ENCODE assay signal across 8 mouse cellular contexts in the genomic region with DNA sequence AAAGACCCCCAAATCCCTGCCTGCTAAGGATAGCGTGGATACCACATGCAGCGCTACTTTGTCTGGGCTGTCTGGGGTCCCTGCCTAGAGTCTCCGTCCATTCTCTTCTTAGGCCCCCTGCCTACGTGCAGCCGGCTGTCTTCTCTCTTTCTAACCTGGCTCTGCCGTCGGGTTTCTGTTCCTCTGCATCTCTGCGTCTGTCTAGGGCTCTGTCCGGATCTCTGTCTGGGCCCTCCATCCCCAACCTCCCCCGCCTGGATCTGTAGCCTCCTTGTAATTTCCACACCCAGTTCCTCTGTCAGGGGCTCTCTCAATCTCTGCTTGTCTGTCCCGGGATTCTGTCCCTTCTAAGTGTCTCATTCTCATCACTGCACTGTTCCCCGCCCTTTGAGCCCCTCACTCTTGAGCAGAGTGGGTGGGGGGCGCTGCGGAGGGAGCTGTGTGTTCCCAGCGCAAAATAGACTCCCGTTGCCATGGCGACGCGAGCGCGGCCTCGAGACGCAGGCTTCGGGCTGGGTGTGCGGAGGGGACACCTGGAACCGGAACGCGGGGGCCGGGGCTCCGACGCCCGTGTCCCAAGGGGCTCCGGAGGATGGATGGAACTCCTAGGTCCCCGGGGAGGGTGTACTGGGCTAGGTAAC. TPM values are rescaled to one million over a fixed set of nuclear protein-coding genes. Genes with fewer than 3 reads are reported as not detected.
A peak's percentile ranks its signal among the peaks of the same experiment; 100 is the strongest.
DNase-seq lines count a peak whose midpoint lies in the region; ATAC-seq and TF ChIP-seq lines count a peak whose summit lies in the region.

No protein-coding gene starts in this region.

- H3K36me3 ChIP-seq in ES-Bruce4 (ENCODE audit: control insufficient read depth, insufficient read depth, low read length, poor library complexity, severe bottlenecking) = no peaks in the 10 kb centered on the region
- no peaks in the 10 kb centered on the region for H3K36me3 ChIP-seq in embryonic facial prominence, embryonic 10.5 days (replicated peaks)
- H3K36me3 ChIP-seq in intestine, embryonic 14.5 days (ENCODE audit: control insufficient read depth, insufficient read depth, low read length) = no peaks in the 10 kb centered on the region
- no peaks in the 10 kb centered on the region for H3K36me3 ChIP-seq in stomach, embryonic 16.5 days (ENCODE audit: control insufficient read depth, insufficient read depth, low read length)

- peak overlapping the region; percentile 39 for H3K9ac ChIP-seq in ES-Bruce4 (ENCODE audit: low read depth, poor library complexity, severe bottlenecking)
- H3K9ac ChIP-seq in intestine, embryonic 14.5 days (ENCODE audit: low read length) = 0 out of 2 replicates have a peak overlapping the region, but pooled peaks have one; percentile 25
- peak overlapping the region; percentile 50 for H3K9ac ChIP-seq in stomach, embryonic 16.5 days (ENCODE audit: low read length)

- no peak for TF ChIP-seq EP300 in ES-Bruce4 (IDR thresholded peaks at IDR 0.05; ENCODE audit: insufficient read depth, low read depth, low read length)

- no peaks in the 10 kb centered on the region for H3K27me3 ChIP-seq in ES-Bruce4 (ENCODE audit: control insufficient read depth, insufficient read depth, low read length, poor library complexity, severe bottlenecking)
- peaks cover 90% of the 10 kb centered on the region for H3K27me3 ChIP-seq in embryonic facial prominence, embryonic 10.5 days (replicated peaks; ENCODE audit: low read depth, poor library complexity, severe bottlenecking)
- H3K27me3 ChIP-seq in intestine, embryonic 14.5 days (replicated peaks; ENCODE audit: control insufficient read depth, insufficient read depth, low read length) = peaks cover 60% of the 10 kb centered on the region
- peaks cover 32% of the 10 kb centered on the region for H3K27me3 ChIP-seq in stomach, embryonic 16.5 days (ENCODE audit: control insufficient read depth, insufficient read depth, low read length)

- peak overlapping the region; percentile 74 for H3K4me3 ChIP-seq in ES-Bruce4 (ENCODE audit: low read depth, low read length)
- H3K4me3 ChIP-seq in embryonic facial prominence, embryonic 10.5 days = peak overlapping the region; percentile 63
- peak overlapping the region; percentile 39 for H3K4me3 ChIP-seq in intestine, embryonic 14.5 days (ENCODE audit: low read depth, low read length)
- peak overlapping the region; percentile 43 for H3K4me3 ChIP-seq in stomach, embryonic 16.5 days (replicated peaks; ENCODE audit: low read length)

- H3K9me3 ChIP-seq in ES-Bruce4 (replicated peaks; ENCODE audit: control insufficient read depth, insufficient read depth, low read length, poor library complexity, severe bottlenecking) = no peaks in the 10 kb centered on the region
- H3K9me3 ChIP-seq in embryonic facial prominence, embryonic 10.5 days = no peaks in the 10 kb centered on the region
- no peaks in the 10 kb centered on the region for H3K9me3 ChIP-seq in intestine, embryonic 14.5 days (ENCODE audit: control insufficient read depth, low read length)
- no peaks in the 10 kb centered on the region for H3K9me3 ChIP-seq in stomach, embryonic 16.5 days (replicated peaks; ENCODE audit: control insufficient read depth, low read length)

- H3K27ac ChIP-seq in ES-Bruce4 (ENCODE audit: insufficient read depth, low read length) = no peak overlapping the region
- no peak overlapping the region for H3K27ac ChIP-seq in embryonic facial prominence, embryonic 10.5 days (replicated peaks)
- H3K27ac ChIP-seq in intestine, embryonic 14.5 days (ENCODE audit: low read depth) = no peak overlapping the region
- H3K27ac ChIP-seq in stomach, embryonic 16.5 days (ENCODE audit: low read length) = no peak overlapping the region

- no peak for ATAC-seq in intestine, embryonic 14.5 days (replicated peaks; ENCODE audit: low FRiP score, low TSS enrichment, low read depth)
- peak; percentile 9; the same call in 1 of the 2 replicates for ATAC-seq in stomach, embryonic 16.5 days (ENCODE audit: insufficient read depth, low FRiP score)
- ATAC-seq in erythroblast, adult 5-6 weeks (replicated peaks; ENCODE audit: low FRiP score, poor library complexity, severe bottlenecking) = no peak

- peak; percentile 92 for DNase-seq in heart, adult 11 months
- no peak for DNase-seq in heart, adult 9 months (ENCODE audit: low spot score in 2 of 2)
- peak; percentile 74 for DNase-seq in embryonic facial prominence, embryonic 10.5 days (ENCODE audit: low spot score)
- DNase-seq in intestine, embryonic 14.5 days (ENCODE audit: low spot score) = no peak
- peak; percentile 70 for DNase-seq in mesoderm, embryonic 11.5 days (ENCODE audit: low read depth, low spot score)

- no peak for TF ChIP-seq POLR2A in ES-Bruce4 (IDR thresholded peaks at IDR 0.05; ENCODE audit: insufficient read depth, low read length)

- under 1% methylated on average over 34 of the region's 34 CpGs for WGBS in embryonic facial prominence, embryonic 10.5 days
- 2% methylated on average over 34 of the region's 34 CpGs for WGBS in intestine, embryonic 14.5 days
- 1% methylated on average over 34 of the region's 34 CpGs for WGBS in stomach, embryonic 16.5 days

- peaks cover 5% of the 10 kb centered on the region for H3K4me1 ChIP-seq in ES-Bruce4 (ENCODE audit: control insufficient read depth, insufficient read depth, low read length)
- peaks cover 29% of the 10 kb centered on the region for H3K4me1 ChIP-seq in embryonic facial prominence, embryonic 10.5 days
- peaks cover 14% of the 10 kb centered on the region for H3K4me1 ChIP-seq in intestine, embryonic 14.5 days (replicated peaks; ENCODE audit: control insufficient read depth, insufficient read depth, low read length)
- H3K4me1 ChIP-seq in stomach, embryonic 16.5 days (ENCODE audit: control insufficient read depth, insufficient read depth, low read length) = peaks cover 15% of the 10 kb centered on the region

- TF ChIP-seq CTCF in ES-Bruce4 (IDR thresholded peaks at IDR 0.05; ENCODE audit: low read depth, low read length) = no peak

- H3K4me2 ChIP-seq in intestine, embryonic 14.5 days (ENCODE audit: low read length) = peak overlapping the region; percentile 93
- peak overlapping the region; percentile 76 for H3K4me2 ChIP-seq in stomach, embryonic 16.5 days (ENCODE audit: low read depth, low read length)

RNA-seq across cellular contexts. Expression of a gene that starts 0.8 kb away (rescaled TPM):
- 3.8 and 5.3 TPM in 2 replicates for polyA plus RNA-seq in ES-Bruce4 (2011; ENCODE audit: insufficient read depth, insufficient read length, low read depth, missing spikeins)
- polyA plus RNA-seq in embryonic facial prominence, embryonic 10.5 days (2016; fragmentation: Nextera tagmentation; extraction: Ambion mirVana) = 0.23 and 0.35 TPM in 2 replicates
- 0.30 and 0.42 TPM in 2 replicates for polyA plus RNA-seq in intestine, embryonic 14.5 days (2014; fragmentation: Nextera tagmentation; extraction: Ambion mirVana)
- polyA plus RNA-seq in stomach, embryonic 16.5 days (2015; fragmentation: Nextera tagmentation; extraction: Ambion mirVana) = 0.26 and 0.49 TPM in 2 replicates
- total RNA-seq in erythroblast, adult 5-6 weeks (2015; ENCODE audit: low replicate concordance) = not detected in 2 replicates
- not detected in 2 replicates for total RNA-seq in erythroblast, adult 5-6 weeks (2017; ENCODE audit: low replicate concordance)

RNA-seq across cellular contexts. Expression of a gene that starts 26.3 kb away (rescaled TPM):
- polyA plus RNA-seq in ES-Bruce4 (2011; ENCODE audit: insufficient read depth, insufficient read length, low read depth, missing spikeins) = 3.8 and 4.2 TPM in 2 replicates
- polyA plus RNA-seq in embryonic facial prominence, embryonic 10.5 days (2016; fragmentation: Nextera tagmentation; extraction: Ambion mirVana) = 2.6 and 4.1 TPM in 2 replicates
- 6.3 and 8.9 TPM in 2 replicates for polyA plus RNA-seq in intestine, embryonic 14.5 days (2014; fragmentation: Nextera tagmentation; extraction: Ambion mirVana)
- polyA plus RNA-seq in stomach, embryonic 16.5 days (2015; fragmentation: Nextera tagmentation; extraction: Ambion mirVana) = 16.7 and 17.6 TPM in 2 replicates
- 2.3 and 3.3 TPM in 2 replicates for total RNA-seq in erythroblast, adult 5-6 weeks (2015; ENCODE audit: low replicate concordance)
- total RNA-seq in erythroblast, adult 5-6 weeks (2017; ENCODE audit: low replicate concordance) = 5.1 and 13.9 TPM in 2 replicates

RNA-seq across cellular contexts. Expression of a gene that starts 31.3 kb away (rescaled TPM):
- 474 and 498 TPM in 2 replicates for polyA plus RNA-seq in ES-Bruce4 (2011; ENCODE audit: insufficient read depth, insufficient read length, low read depth, missing spikeins)
- 422 and 438 TPM in 2 replicates for polyA plus RNA-seq in embryonic facial prominence, embryonic 10.5 days (2016; fragmentation: Nextera tagmentation; extraction: Ambion mirVana)
- 354 and 371 TPM in 2 replicates for polyA plus RNA-seq in intestine, embryonic 14.5 days (2014; fragmentation: Nextera tagmentation; extraction: Ambion mirVana)
- 204 and 212 TPM in 2 replicates for polyA plus RNA-seq in stomach, embryonic 16.5 days (2015; fragmentation: Nextera tagmentation; extraction: Ambion mirVana)
- total RNA-seq in erythroblast, adult 5-6 weeks (2015; ENCODE audit: low replicate concordance) = 167 and 232 TPM in 2 replicates
- total RNA-seq in erythroblast, adult 5-6 weeks (2017; ENCODE audit: low replicate concordance) = 97.4 and 134 TPM in 2 replicates

RNA-seq across cellular contexts. Expression of a gene that starts 33.2 kb away (rescaled TPM):
- polyA plus RNA-seq in ES-Bruce4 (2011; ENCODE audit: insufficient read depth, insufficient read length, low read depth, missing spikeins) = 3.3 and 4.3 TPM in 2 replicates
- 0.68 and 0.86 TPM in 2 replicates for polyA plus RNA-seq in embryonic facial prominence, embryonic 10.5 days (2016; fragmentation: Nextera tagmentation; extraction: Ambion mirVana)
- polyA plus RNA-seq in intestine, embryonic 14.5 days (2014; fragmentation: Nextera tagmentation; extraction: Ambion mirVana) = 0.96 and 1.0 TPM in 2 replicates
- polyA plus RNA-seq in stomach, embryonic 16.5 days (2015; fragmentation: Nextera tagmentation; extraction: Ambion mirVana) = 1.1 and 1.5 TPM in 2 replicates
- total RNA-seq in erythroblast, adult 5-6 weeks (2015; ENCODE audit: low replicate concordance) = not detected in 2 replicates
- total RNA-seq in erythroblast, adult 5-6 weeks (2017; ENCODE audit: low replicate concordance) = 2.4 and 3.2 TPM in 2 replicates

RNA-seq across cellular contexts. Expression of a gene that starts 51.0 kb away (rescaled TPM):
- polyA plus RNA-seq in ES-Bruce4 (2011; ENCODE audit: insufficient read depth, insufficient read length, low read depth, missing spikeins) = 969 and 977 TPM in 2 replicates
- polyA plus RNA-seq in embryonic facial prominence, embryonic 10.5 days (2016; fragmentation: Nextera tagmentation; extraction: Ambion mirVana) = 386 and 403 TPM in 2 replicates
- polyA plus RNA-seq in intestine, embryonic 14.5 days (2014; fragmentation: Nextera tagmentation; extraction: Ambion mirVana) = 293 and 321 TPM in 2 replicates
- polyA plus RNA-seq in stomach, embryonic 16.5 days (2015; fragmentation: Nextera tagmentation; extraction: Ambion mirVana) = 255 and 322 TPM in 2 replicates
- total RNA-seq in erythroblast, adult 5-6 weeks (2015; ENCODE audit: low replicate concordance) = 304 and 336 TPM in 2 replicates
- total RNA-seq in erythroblast, adult 5-6 weeks (2017; ENCODE audit: low replicate concordance) = 65.4 and 203 TPM in 2 replicates

Comparison
In these comparisons a context has a peak if more than half of its experiments do, and no peak if none do; other contexts are left out.
1. DNase-seq: peak in heart, adult 11 months (single experiment), embryonic facial prominence, embryonic 10.5 days (single experiment) and mesoderm, embryonic 11.5 days (single experiment); none in heart, adult 9 months (0 of 2) and intestine, embryonic 14.5 days (single experiment).
2. Peak in every context shown above with its lines, with median percentiles within 50 percentile points of each other: H3K4me3 ChIP-seq and H3K9ac ChIP-seq.